Mouse (Mus musculus) thymus, postnatal 10 days (tissue): ENCODE data around the gene Mapk1.
"Not testable (repeated sequence)": the region's sequence is repeated elsewhere in the genome, so short reads cannot be mapped to it uniquely, and the experiment has no call there.

Source experiments
- DNase-seq, 2 experiments: peaks; one replicate each; pipeline ENCODE4 v3.0.0; 2021; ENCODE audit warnings: low spot score in 2 of 2

The Mapk1 gene

DNA sequence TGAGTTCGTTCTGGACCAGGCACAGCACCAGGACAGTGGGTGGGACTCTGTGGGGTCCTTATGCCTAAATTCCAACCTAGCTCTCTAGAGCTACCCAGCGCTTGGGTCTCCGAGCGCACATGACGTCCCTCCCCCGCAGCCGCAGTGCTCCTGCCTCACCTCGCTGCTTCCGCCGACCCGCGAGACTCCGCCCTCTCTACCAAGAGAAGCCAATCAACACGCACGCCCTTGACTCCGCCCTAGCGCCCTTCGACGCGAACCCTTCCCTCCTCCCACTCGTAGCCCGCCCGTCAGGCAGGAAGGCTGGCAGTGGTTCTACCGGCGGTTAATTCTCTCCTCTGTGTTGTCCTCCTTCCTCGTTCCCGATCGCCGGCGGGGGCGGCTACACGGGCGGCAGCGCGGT is at the start of gene Mapk1:
TSS of gene Mapk1 (plus strand) at position 252 of the 403 bp plus-strand sequence.
- peak; percentile 95 to 96 for DNase-seq

DNA sequence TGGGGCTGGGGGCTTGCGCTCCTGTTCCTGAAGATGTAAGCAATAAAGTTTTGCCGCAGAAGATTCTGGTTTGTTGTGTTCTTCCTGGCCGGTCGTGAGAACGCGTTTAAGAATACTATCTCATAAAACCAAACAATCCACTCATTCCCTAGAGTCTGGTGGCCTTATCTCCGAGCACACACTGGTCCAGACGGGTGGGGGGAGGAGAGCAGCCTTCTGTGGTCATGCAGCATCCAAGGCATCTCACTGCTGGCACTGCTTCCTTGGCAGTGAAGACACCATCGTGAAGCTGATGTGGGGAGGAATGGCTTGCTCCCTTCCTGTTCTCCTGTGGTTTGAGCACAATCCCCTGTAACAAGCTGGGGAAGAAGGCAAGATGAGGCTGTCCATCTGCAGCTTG is 43.6 kb upstream of the Mapk1 start:
- no peak for DNase-seq

DNA sequence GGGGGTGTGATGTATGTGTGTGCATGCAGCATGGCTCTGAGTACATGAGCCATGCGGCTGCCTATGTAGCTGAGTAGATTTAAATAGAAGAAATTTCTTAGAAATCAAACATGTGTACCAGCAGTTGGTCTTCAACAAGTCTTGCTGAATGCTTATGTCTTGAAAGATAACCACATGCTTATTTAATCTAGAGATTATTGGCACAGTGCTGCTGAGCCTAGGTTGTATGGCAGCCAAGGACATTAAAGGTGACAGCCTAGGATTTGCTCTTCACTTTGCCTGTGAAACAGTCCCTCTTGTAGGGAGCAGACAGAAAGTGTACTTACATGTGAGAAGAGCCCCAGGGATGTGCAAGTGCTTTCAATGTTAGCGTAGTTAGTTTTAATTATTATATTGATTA is 42.1 kb upstream of the Mapk1 start:
- DNase-seq, result no peak

DNA sequence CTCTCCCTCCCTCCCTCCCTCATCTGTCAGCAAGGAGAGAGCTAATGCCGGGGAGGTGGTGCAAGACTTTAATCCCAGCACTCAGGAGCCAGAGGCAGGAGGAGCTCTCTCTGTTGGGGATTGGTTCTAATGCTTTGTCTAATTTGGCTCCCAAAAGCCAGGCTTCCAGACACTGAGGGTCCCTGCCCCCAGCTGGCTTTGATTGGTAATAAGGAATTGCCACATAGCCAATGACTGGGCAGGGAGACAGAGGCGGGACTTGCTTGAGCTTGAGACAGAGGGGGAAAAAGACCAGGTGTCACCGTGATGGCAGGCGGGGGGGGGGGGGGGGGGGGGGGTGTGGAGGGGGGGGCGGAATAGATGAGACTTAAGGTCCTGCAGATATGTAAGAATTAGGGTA is 24.6 kb upstream of the Mapk1 start:
- no peak for DNase-seq

DNA sequence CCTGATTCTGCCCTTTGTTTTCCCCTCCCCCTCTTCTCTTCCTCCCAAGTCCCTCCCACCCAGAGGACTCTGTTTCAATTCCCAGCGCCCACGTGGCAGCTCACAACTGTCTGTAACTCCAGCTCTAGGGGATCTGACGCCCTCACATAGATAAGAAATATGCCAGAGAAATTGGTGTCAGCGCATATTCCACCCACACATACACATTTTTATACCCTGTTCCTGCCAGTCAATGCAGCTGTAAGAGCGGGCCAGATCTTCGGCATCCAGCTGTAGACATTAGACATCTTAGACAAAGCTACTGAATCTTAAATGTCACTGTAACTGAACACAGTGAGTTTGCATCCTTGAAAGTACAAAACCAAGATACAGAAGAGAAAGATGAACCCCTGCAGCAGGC is 23.3 kb upstream of the Mapk1 start:
- no peak for DNase-seq

DNA sequence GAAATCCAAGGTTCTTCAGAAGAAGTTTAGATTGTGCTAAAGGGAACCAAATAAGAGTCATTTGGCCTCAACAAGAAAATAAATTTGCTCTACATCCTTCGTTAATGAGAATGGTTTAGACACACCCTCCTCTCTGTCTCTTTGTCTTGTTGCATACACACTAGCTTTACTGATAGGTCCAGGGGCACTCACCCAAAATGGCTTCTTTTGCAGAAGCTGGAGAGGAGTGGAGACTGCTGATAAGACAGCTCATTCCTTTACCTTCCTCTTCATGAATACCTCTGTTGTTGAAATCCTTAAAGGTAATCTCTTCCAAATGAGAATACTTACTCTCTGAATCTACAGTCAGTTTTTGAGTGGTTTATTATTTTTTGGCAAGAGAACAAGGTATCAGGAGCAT is 18.0 kb upstream of the Mapk1 start:
- no peak for DNase-seq

DNA sequence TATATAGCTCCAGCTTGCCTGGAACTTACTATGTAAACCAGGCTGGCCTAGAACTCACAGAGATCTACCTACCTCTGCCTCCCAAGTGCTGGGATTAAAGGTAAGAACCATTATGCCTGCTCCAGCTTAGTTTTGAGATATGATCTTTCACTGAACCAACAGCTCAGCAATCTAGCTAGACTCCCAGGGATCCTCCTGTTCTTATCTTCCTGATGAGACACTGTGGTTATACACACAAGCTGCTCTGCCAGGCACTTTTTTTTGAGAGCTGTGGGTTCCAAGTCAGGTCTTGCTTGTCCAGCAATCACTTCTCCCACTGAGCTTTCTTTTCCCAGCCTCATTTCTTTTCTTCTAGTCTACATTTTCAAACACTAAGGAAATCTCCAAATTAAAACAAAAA is 16.9 kb upstream of the Mapk1 start:
- DNase-seq, result no peak

DNA sequence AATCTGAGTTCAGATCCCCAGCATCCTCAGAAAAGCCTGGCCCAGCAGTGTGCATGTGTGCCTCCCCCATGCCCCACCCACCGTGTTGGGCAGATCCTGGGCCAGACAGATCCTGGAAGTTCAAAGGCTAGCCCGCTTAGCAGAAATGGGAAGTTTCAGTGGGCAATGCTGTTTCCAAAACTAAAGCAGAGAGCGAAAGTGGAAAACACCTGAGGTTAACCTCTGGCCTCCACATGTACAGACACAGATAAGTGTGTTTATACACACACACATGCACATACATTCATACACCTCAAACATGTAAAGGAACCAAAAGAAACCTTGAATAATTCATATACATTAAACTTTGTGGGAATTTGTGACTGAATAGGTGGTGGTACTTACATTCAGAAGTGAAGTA is 5.1 kb upstream of the Mapk1 start:
- no peak for DNase-seq

GRCm38 (mm10) chr16:16978765-16979164 is 4.4 kb upstream of the Mapk1 start:
- DNase-seq, result no peak

GRCm38 (mm10) chr16:16982636-16983035 is 546 bp upstream of the Mapk1 start:
- DNase-seq, result no peak

DNA sequence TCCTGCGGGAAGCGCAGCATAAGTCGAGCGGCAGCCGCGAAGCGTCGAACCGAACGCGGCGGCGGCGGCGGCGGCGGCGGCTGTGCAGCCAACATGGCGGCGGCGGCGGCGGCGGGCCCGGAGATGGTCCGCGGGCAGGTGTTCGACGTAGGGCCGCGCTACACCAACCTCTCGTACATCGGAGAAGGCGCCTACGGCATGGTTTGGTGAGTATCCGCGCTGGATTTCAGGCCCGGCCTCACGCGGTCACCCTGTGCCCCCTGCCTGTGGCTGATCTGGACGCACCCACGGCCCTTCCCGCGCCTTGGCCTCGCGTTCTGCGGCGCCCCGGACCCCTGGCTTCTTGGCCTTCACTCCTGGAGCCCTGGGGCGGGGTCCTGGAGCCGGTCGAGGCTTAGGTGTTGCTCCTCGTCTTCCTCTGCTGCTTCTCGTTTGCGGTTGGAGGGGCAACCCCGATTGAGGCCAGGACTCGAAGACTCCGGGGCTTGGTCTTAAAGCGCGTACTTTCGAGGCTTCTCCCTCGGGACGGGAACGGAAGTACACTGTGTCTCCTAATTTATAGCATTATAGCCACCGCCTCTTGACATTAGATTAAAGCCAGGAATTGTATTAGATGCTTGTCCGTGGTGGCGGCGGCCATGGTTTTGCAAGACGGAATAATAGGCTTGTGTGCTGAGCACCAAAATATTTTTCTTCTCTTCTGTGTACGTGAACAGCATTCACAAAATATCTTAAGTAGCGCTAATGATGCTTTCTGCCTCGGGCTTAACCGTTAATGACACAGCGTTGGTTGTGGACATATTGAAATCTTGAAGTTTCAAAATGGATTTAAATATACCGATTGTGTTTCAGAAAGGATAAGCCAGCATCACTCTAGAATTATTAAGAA is 596 bp downstream of the Mapk1 start:
- peak; percentile 46 to 48 for DNase-seq

DNA sequence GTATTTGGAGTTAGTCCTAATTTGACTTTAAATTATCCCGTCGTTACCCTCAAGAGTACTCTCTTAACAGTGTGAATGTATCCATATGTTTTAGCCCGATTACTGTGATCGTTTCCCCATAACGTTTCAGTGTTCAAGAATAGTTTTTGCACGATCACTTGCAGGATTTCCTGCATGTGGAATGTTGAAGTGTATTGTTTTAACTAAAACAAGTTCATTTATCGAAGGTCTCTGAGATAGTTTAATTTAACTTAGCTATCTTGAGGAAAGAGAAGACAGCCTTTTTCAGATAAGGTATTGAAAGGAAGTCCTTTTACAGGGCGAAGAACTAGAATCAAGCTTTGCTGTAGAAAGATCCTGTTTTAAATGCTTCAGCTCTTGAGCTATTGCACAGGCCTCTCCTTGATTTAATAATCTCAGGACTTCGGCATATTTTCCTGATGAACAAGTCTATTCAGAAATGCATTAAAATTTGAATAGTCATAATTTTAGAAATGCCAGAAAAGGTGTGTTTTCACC is 1.3 kb downstream of the Mapk1 start:
- DNase-seq, result no peak

DNA sequence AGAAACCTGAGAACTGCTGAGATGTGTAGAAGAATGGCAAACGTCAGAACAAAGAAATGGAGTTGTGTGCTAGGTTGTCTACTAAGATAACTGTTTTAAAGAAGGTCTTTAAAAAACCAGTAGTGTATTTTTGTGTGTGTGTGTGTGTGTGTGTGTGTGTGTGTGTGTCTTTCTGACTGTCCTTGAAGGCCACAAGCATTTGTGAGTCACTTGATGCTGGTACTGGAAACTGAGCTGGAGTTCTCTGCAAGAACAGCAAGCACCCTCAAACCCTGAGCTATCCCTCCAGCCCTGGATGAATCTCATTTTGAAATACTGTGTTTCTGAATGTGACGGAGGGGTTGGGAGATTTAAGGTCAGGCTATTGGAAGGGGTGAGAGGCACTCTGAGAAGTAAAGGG is 4.1 kb downstream of the Mapk1 start:
- DNase-seq, result no peak

- no peak for DNase-seq
These were observed 5.7 kb downstream of the Mapk1 start for GRCm38 (mm10) chr16:16988842-16989241.

GRCm38 (mm10) chr16:16990021-16990420 is 6.8 kb downstream of the Mapk1 start:
- no peak for DNase-seq

- peak in 1 of 2 experiments; percentile 12 for DNase-seq
These were observed 11.4 kb downstream of the Mapk1 start for GRCm38 (mm10) chr16:16994426-16995052.

- DNase-seq, result not testable (repeated sequence)
These were observed 13.0 kb downstream of the Mapk1 start for GRCm38 (mm10) chr16:16996121-16996729.

GRCm38 (mm10) chr16:17001109-17001508 is 17.9 kb downstream of the Mapk1 start:
- DNase-seq, result no peak

DNA sequence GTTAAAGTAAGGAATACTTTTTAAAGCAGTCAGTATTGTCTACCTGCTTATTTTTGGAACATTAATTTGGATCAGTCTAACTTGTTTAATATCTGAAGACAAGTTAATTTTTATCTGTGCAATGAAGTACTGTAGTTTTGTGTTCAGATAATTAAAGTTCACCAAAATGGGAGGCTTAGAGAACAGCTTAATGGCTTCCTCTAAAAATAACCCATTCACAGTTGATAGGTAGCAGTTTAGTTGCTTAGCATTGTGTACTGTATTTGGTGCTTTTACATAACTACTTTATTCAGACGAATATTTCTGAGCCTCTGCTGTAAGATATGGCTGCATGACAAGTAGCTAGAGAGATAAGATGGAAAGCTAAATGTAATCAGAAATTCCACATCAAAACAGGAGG is 23.9 kb downstream of the Mapk1 start:
- no peak for DNase-seq

- no peak for DNase-seq
These were observed 26.9 kb downstream of the Mapk1 start for GRCm38 (mm10) chr16:17010036-17010435.

- DNase-seq, result no peak
These were observed 29.4 kb downstream of the Mapk1 start for GRCm38 (mm10) chr16:17012583-17012982.

DNA sequence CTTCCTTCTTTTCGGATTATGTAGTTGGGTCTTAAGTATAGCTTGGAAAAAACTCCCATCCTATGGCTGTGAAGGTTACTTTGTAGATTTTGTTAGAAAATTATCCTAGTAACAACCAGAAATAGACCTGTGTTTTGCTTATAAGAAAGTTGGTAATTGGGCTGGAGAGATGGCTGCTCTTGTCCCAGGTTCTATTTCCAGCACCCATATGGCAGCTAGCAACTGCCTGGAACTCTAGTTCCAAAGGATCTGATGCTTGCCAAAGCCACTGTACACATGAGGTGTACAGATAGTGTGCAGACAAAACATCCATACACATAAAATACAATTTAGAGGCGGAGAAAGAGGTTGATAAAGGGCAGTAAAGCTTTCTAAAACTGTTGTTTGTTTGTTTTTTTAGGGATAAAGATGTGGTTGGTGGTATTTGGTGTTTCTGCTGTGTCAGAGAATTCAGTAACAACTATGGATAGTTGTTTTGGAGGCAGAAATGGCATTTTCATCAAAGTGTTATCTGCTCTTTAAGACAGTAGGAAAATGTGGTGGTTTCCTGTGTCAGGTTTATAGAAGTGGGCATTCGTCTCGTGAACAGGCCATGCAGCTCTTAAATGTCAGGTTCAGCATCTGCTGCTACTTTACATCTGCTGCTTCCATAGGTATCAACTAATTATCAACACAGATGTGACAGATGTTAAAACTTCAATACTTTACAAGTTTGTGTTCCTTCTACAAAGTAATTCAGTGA is 32.1 kb downstream of the Mapk1 start:
- DNase-seq, result no peak
